Mouse (Mus musculus) small intestine, adult 2 months (tissue): ENCODE data around the gene Cnga4.

Experiments
- CTCF ChIP-seq: fragments of 200-500 bp; IDR thresholded peaks from 2 replicates; pipeline ENCODE4 v1.5.1; 2012; ENCODE audit warnings: low read depth, mild to moderate bottlenecking, control low read depth, inconsistent platforms, low read length, moderate library complexity, mixed read lengths; ENCODE audit not compliant: insufficient replicate concordance, insufficient read length; ENCODE audit errors: extremely low read depth
- POLR2A ChIP-seq: fragments of 200-500 bp; IDR thresholded peaks from 2 replicates; pipeline ENCODE4 v1.6.1; 2012; ENCODE audit warnings: low read depth, mild to moderate bottlenecking, control low read depth, inconsistent platforms, low read length, moderate library complexity

- TF ChIP-seq POLR2A (no peak), CTCF (no peak)
Measured at GRCm38 (mm10) chr7:105404268-105404667, at the start of gene Cnga4.
